Mouse (Mus musculus) olfactory bulb, adult 2 months (tissue): ENCODE measurements at regions not wholly inside any gene's neighbourhood (a gene's known extent, or its start where the extent isn't known, plus 50 kb on each side); places are given as distances from the start of the nearest gene placed in this dataset.

Experiments
- CTCF ChIP-seq: fragments of 200-500 bp; IDR thresholded peaks from 2 replicates; pipeline ENCODE4 v1.5.1; 2012; ENCODE audit warnings: low read depth, mild to moderate bottlenecking, low read length, moderate library complexity; ENCODE audit not compliant: insufficient read depth
- POLR2A ChIP-seq: fragments of 200-500 bp; IDR thresholded peaks from 2 replicates; pipeline ENCODE4 v1.6.1; 2012; ENCODE audit warnings: mild to moderate bottlenecking, low read depth, low read length, moderate library complexity; ENCODE audit not compliant: insufficient read depth

DNA sequence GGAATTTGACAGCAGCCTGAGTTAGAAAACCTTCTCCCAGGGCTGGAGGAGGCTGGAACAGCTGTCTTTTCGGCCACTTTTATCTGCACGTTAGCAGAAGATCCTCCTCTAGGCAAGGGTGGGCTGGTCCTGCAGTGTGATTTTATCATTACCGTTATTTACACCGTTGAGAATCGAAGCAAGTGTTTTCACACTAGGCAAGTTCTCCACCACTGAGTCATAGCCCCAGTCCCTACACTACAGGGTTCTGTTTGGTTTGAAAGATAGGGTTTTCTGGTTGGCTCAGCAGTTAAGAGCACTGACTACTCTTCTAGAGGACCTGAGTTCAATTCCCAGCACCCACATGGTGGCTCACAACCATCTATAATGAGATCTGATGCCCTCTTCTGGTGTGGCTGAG lies 58.9 kb upstream of the Osbpl8 start:
- TF ChIP-seq POLR2A (no peak), CTCF (no peak)
